Mouse (Mus musculus) bone marrow macrophage, adult 2 months (primary cell): ENCODE results near the gene Caly.

ENCODE experiments used
- CTCF ChIP-seq: IDR thresholded peaks from 2 replicates; pipeline ENCODE4 v1.5.1; 2012; ENCODE audit warnings: low read depth, mild to moderate bottlenecking, low read length, moderate library complexity
- POLR2A ChIP-seq: IDR thresholded peaks from 2 replicates; pipeline ENCODE4 v1.6.1; 2012; ENCODE audit warnings: mild to moderate bottlenecking, low read depth, low read length, borderline replicate concordance

GRCm38 (mm10) chr7:140115583-140116328 is 33.4 kb upstream of the Caly start, which contains the start of gene Paox:
- TF ChIP-seq POLR2A (no peak), CTCF (no peak)
